Mouse (Mus musculus): Measurements from ENCODE around the gene Trmt1. TPM values are rescaled to one million over a fixed set of nuclear protein-coding genes. Genes with fewer than 3 reads are reported as not detected.
"Not testable (repeated sequence)": the region's sequence is repeated elsewhere in the genome, so short reads cannot be mapped to it uniquely, and the experiment has no call there.

The Trmt1 gene
- polyA plus RNA-seq, 1 experiment from 2014 or later, result 73.8 TPM

- Histone ChIP-seq H3K27me3 (no peaks in the 10 kb centered on the region), H3K9ac (peak overlapping the region; percentile 88), H3K36me3 (no peaks in the 10 kb centered on the region), H3K4me2 (peak overlapping the region; percentile 75), H3K4me3 (replicated peaks) (peak overlapping the region; percentile 74), H3K27ac (peak overlapping the region; percentile 97), H3K9me3 (replicated peaks) (no peaks in the 10 kb centered on the region), H3K4me1 (peaks cover 66% of the 10 kb centered on the region)
- ATAC-seq (replicated peaks; ENCODE audit: low FRiP score), result peak; percentile 16
- WGBS, result under 1% methylated on average over 24 of the region's 24 CpGs
Observed at GRCm38 (mm10) chr8:84661458-84661871, 24.6 kb upstream of the Trmt1 start.

GRCm38 (mm10) chr8:84661961-84662571 lies 24.0 kb upstream of the Trmt1 start:
- no peak for ATAC-seq (replicated peaks; ENCODE audit: low FRiP score)
- Histone ChIP-seq H3K36me3 (no peaks in the 10 kb centered on the region), H3K27me3 (no peaks in the 10 kb centered on the region), H3K4me2 (peak overlapping the region; percentile 75), H3K9me3 (replicated peaks) (no peaks in the 10 kb centered on the region), H3K27ac (peak overlapping the region; percentile 97), H3K4me3 (replicated peaks) (peak overlapping the region; percentile 74), H3K9ac (peak overlapping the region; percentile 88), H3K4me1 (peaks cover 60% of the 10 kb centered on the region)
- under 1% methylated on average over 61 of the region's 61 CpGs for WGBS

DNA sequence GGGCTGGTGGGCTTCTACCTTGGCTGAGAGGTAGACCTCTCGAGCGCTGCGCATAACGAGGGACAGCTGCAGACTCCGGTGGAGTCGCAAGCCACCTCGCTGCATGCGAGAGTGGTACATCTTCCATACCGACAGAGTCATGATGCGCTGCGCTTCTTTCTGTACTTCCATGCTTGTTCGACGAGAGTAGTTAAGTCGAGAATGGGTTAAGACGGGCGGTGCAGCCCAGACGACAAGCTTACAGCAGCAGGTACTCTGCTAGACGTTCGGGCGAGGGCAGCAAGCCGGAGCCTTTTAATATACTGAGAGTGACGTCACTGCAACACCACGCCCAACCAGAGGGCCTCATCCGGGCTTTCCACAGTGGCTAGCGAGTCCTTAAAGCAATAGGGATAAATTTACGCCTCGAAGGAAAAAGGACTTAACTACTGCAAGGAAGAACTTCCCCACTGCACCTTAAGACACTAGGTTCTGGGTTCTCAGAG lies 23.5 kb upstream of the Trmt1 start, which contains the start of gene Ier2:
TSS of gene Ier2 (minus strand) at position 272 of the 485 bp plus-strand sequence.
- H3K9ac ChIP-seq, result peak within 1 kb of the TSS; percentile 88
- H3K4me2 ChIP-seq, result peak within 1 kb of the TSS; percentile 75
- peak within 1 kb of the TSS; percentile 74 for H3K4me3 ChIP-seq (replicated peaks)
- H3K27me3 ChIP-seq, result no peaks in the 10 kb centered on the region
- peak within 1 kb of the TSS; percentile 97 for H3K27ac ChIP-seq
- no peaks in the 10 kb centered on the region for H3K36me3 ChIP-seq
- WGBS, result under 1% methylated on average over 27 of the region's 27 CpGs
- H3K9me3 ChIP-seq (replicated peaks), result no peaks in the 10 kb centered on the region
- peak; percentile 69 for ATAC-seq (replicated peaks; ENCODE audit: low FRiP score)
- H3K4me1 ChIP-seq, result peaks cover 55% of the 10 kb centered on the region

DNA sequence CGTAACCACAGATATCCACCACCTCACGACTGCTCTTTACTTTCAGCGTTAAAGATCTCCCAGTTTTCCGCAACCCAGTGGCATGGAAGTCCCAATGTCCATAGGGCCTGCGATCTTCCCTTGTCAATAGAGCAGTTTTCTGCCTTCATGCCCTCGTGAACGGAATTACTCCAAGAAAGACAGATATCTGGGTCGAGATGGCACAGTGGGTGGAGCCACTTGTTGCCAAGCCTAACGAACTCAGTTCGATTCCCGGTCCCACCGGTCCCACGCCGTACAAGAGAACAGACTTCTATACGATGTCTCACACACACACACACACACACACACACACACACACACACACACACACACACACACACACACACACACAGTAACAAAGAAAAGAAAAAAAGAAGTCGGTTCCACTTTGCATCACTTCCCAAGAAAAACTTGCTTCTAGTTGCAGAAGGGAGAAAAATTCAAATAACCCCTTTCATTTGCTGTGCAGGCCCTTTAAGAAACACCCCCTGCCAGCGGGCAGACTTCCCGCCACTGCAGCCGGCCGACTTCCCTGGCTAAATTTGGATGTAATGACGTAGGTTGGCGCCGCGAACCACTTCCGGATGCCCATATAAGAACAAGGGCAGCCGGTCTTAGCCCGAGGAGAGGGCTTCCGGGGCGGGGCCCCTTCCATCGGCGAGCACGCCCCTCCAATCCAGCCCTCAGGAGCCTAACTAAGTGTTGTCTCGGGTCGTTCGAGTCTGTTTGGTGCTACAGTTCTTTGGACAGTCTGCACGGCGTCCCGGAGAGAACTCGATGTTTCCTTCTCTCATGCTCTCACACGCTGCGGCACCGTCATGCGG lies 22.4 kb upstream of the Trmt1 start:
- H3K9ac ChIP-seq, result peak overlapping the region; percentile 75
- peak overlapping the region; percentile 97 for H3K27ac ChIP-seq
- no peaks in the 10 kb centered on the region for H3K27me3 ChIP-seq
- peak overlapping the region; percentile 75 for H3K4me2 ChIP-seq
- H3K4me1 ChIP-seq, result peaks cover 45% of the 10 kb centered on the region
- H3K9me3 ChIP-seq (replicated peaks), result no peaks in the 10 kb centered on the region
- peak; percentile 86 for ATAC-seq (replicated peaks; ENCODE audit: low FRiP score)
- 2% methylated on average over 43 of the region's 43 CpGs for WGBS
- peaks cover 8% of the 10 kb centered on the region for H3K36me3 ChIP-seq
- peak overlapping the region; percentile 74 for H3K4me3 ChIP-seq (replicated peaks)

- peak overlapping the region; percentile 74 for H3K4me3 ChIP-seq (replicated peaks)
- peaks cover 35% of the 10 kb centered on the region for H3K4me1 ChIP-seq
- H3K27ac ChIP-seq, result peak overlapping the region; percentile 97
- peak overlapping the region; percentile 75 for H3K9ac ChIP-seq
- peak overlapping the region; percentile 75 for H3K4me2 ChIP-seq
- no peaks in the 10 kb centered on the region for H3K27me3 ChIP-seq
- H3K36me3 ChIP-seq, result peaks cover 19% of the 10 kb centered on the region
- no peaks in the 10 kb centered on the region for H3K9me3 ChIP-seq (replicated peaks)
- under 1% methylated on average over 29 of the region's 29 CpGs for WGBS
- ATAC-seq (replicated peaks; ENCODE audit: low FRiP score), result peak; percentile 24
Observed at GRCm38 (mm10) chr8:84664566-84665384, 21.3 kb upstream of the Trmt1 start.

- peaks cover 24% of the 10 kb centered on the region for H3K36me3 ChIP-seq
- peak overlapping the region; percentile 74 for H3K4me3 ChIP-seq (replicated peaks)
- peak overlapping the region; percentile 75 for H3K9ac ChIP-seq
- H3K4me2 ChIP-seq, result peak overlapping the region; percentile 75
- H3K9me3 ChIP-seq (replicated peaks), result no peaks in the 10 kb centered on the region
- 3% methylated on average over 14 of the region's 14 CpGs for WGBS
- H3K27ac ChIP-seq, result peak overlapping the region; percentile 97
- peaks cover 34% of the 10 kb centered on the region for H3K4me1 ChIP-seq
- peak; percentile 1; the same call in 1 of the 2 replicates for ATAC-seq (replicated peaks; ENCODE audit: low FRiP score)
- no peaks in the 10 kb centered on the region for H3K27me3 ChIP-seq
Observed at GRCm38 (mm10) chr8:84665385-84665893, 20.7 kb upstream of the Trmt1 start.

DNA sequence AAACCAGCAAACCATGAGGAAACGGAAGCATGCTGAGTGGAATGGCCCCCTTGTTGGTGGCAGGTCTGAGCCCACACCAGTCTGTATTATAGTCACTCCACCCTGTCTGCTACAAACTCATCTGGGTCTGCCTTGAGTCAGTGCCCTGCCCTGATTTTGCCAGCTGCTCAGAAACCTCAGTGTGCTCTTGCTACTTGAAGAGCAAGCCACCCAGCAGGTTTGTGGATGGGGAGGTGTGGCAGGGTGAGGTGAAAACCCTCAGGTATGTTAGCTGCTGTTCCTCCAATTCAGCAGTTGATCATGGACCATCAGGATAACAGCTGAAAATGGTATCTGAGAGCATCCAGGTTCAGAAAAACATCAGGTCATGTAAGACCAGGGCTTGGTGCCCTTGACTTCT lies 18.0 kb upstream of the Trmt1 start:
- Histone ChIP-seq H3K9ac (no peak overlapping the region), H3K27ac (no peak overlapping the region), H3K9me3 (replicated peaks) (no peaks in the 10 kb centered on the region), H3K4me3 (replicated peaks) (no peak overlapping the region), H3K36me3 (peaks cover 49% of the 10 kb centered on the region), H3K27me3 (no peaks in the 10 kb centered on the region), H3K4me2 (no peak overlapping the region), H3K4me1 (peaks cover 34% of the 10 kb centered on the region)
- no peak for ATAC-seq (replicated peaks; ENCODE audit: low FRiP score)
- WGBS, result 88% methylated on average over 1 of the region's 1 CpGs

- H3K4me2 ChIP-seq, result no peak overlapping the region
- H3K4me3 ChIP-seq (replicated peaks), result no peak overlapping the region
- ATAC-seq (replicated peaks; ENCODE audit: low FRiP score), result no peak
- peaks cover 27% of the 10 kb centered on the region for H3K4me1 ChIP-seq
- H3K9me3 ChIP-seq (replicated peaks), result no peaks in the 10 kb centered on the region
- WGBS, result 75% methylated on average over 6 of the region's 6 CpGs
- H3K27ac ChIP-seq, result no peak overlapping the region
- no peaks in the 10 kb centered on the region for H3K27me3 ChIP-seq
- H3K36me3 ChIP-seq, result peaks cover 57% of the 10 kb centered on the region
- H3K9ac ChIP-seq, result no peak overlapping the region
Observed at GRCm38 (mm10) chr8:84668731-84669485, 17.2 kb upstream of the Trmt1 start.

GRCm38 (mm10) chr8:84670295-84671006 lies 15.7 kb upstream of the Trmt1 start:
- WGBS, result 75% methylated on average over 5 of the region's 5 CpGs

DNA sequence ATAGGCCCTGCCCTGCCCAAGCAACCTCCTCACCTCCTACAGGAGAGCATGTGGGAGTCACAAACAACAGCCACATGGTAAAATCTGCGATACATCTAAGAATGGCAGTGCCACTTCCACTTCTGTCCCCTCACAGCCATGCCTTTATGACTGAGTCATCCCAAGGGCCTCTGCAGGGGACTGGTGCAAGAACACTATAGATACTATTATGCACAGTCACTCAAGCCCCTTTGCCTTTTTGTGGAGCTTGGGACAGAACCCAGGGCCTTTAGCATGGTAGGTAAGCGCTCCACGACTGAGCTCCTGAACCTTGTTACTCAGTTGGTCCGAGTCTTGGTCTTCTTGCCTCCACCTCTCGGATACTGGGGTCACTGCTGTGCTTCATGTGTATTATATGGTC lies 8.8 kb upstream of the Trmt1 start:
- no peak overlapping the region for H3K9ac ChIP-seq
- 91% methylated on average over 5 of the region's 5 CpGs for WGBS

More at GRCm38 (mm10) chr8:84670295-84671006, 15.7 kb upstream of the Trmt1 start:
- not testable (repeated sequence) for H3K4me3 ChIP-seq (replicated peaks); H3K9ac ChIP-seq; H3K9me3 ChIP-seq (replicated peaks); H3K4me2 ChIP-seq; H3K27me3 ChIP-seq
- ATAC-seq (replicated peaks; ENCODE audit: low FRiP score), result peak; percentile 47
- peak overlapping the region; percentile 82 for H3K27ac ChIP-seq
- peaks cover 72% of the 10 kb centered on the region for H3K36me3 ChIP-seq
- H3K4me1 ChIP-seq, result peaks cover 24% of the 10 kb centered on the region

More for the DNA sequence above, 8.8 kb upstream of the Trmt1 start:
- H3K36me3 ChIP-seq, result peaks cover 68% of the 10 kb centered on the region
- H3K27me3 ChIP-seq, result no peaks in the 10 kb centered on the region
- no peak overlapping the region for H3K4me2 ChIP-seq
- H3K4me1 ChIP-seq, result no peaks in the 10 kb centered on the region
- no peak overlapping the region for H3K27ac ChIP-seq
- H3K9me3 ChIP-seq (replicated peaks), result no peaks in the 10 kb centered on the region
- no peak for ATAC-seq (replicated peaks; ENCODE audit: low FRiP score)
- H3K4me3 ChIP-seq (replicated peaks), result no peak overlapping the region
